Mouse (Mus musculus): ENCODE results near the gene Actr3b. TPM values are rescaled to one million over a fixed set of nuclear protein-coding genes. Genes with fewer than 3 reads are reported as not detected.

The Actr3b gene
- polyA plus RNA-seq, 1 experiment from 2014 or later: 5.8 TPM

- 73% methylated on average over 4 of the region's 4 CpGs for WGBS
- DNase-seq (ENCODE audit: low spot score): no peak
Observed at GRCm38 (mm10) chr5:25801744-25802143, 41.9 kb downstream of the Actr3b start.

GRCm38 (mm10) chr5:25804569-25804968 is 44.8 kb downstream of the Actr3b start:
- Histone ChIP-seq H3K27me3 (replicated peaks; ENCODE audit: low read depth, poor library complexity, severe bottlenecking) (no peaks in the 10 kb centered on the region), H3K27ac (replicated peaks) (no peak overlapping the region), H3K36me3 (replicated peaks) (no peaks in the 10 kb centered on the region), H3K4me3 (no peak overlapping the region), H3K9me3 (no peaks in the 10 kb centered on the region), H3K4me1 (no peaks in the 10 kb centered on the region)
- no peak for DNase-seq (ENCODE audit: low spot score)
- WGBS: 86% methylated on average over 5 of the region's 5 CpGs

More at GRCm38 (mm10) chr5:25801744-25802143, 41.9 kb downstream of the Actr3b start:
- Histone ChIP-seq H3K36me3 (replicated peaks) (no peaks in the 10 kb centered on the region), H3K27me3 (replicated peaks; ENCODE audit: low read depth, poor library complexity, severe bottlenecking) (no peaks in the 10 kb centered on the region), H3K4me1 (peaks cover 4% of the 10 kb centered on the region; the same call in 1 of the 2 replicates), H3K4me3 (no peak overlapping the region), H3K9me3 (no peaks in the 10 kb centered on the region), H3K27ac (replicated peaks) (no peak overlapping the region)

- H3K4me3 ChIP-seq: no peak overlapping the region
- no peaks in the 10 kb centered on the region for H3K36me3 ChIP-seq (replicated peaks)
- no peaks in the 10 kb centered on the region for H3K4me1 ChIP-seq
- H3K9me3 ChIP-seq: no peaks in the 10 kb centered on the region
- H3K27me3 ChIP-seq (replicated peaks; ENCODE audit: low read depth, poor library complexity, severe bottlenecking): no peaks in the 10 kb centered on the region
- DNase-seq (ENCODE audit: low spot score): no peak
- 55% methylated on average over 6 of the region's 6 CpGs for WGBS
- H3K27ac ChIP-seq (replicated peaks): no peak overlapping the region
Observed at GRCm38 (mm10) chr5:25812922-25813321, 53.1 kb downstream of the Actr3b start.

GRCm38 (mm10) chr5:25829308-25830094 is 69.7 kb downstream of the Actr3b start:
- H3K9me3 ChIP-seq: no peaks in the 10 kb centered on the region
- no peak overlapping the region for H3K27ac ChIP-seq (replicated peaks)
- H3K4me3 ChIP-seq: no peak overlapping the region
- 67% methylated on average over 16 of the region's 16 CpGs for WGBS
- no peak for DNase-seq (ENCODE audit: low spot score)
- H3K27me3 ChIP-seq (replicated peaks; ENCODE audit: low read depth, poor library complexity, severe bottlenecking): no peaks in the 10 kb centered on the region
- H3K4me1 ChIP-seq: no peaks in the 10 kb centered on the region
- H3K36me3 ChIP-seq (replicated peaks): no peaks in the 10 kb centered on the region

GRCm38 (mm10) chr5:25830802-25831201 is 71.0 kb downstream of the Actr3b start:
- no peaks in the 10 kb centered on the region for H3K9me3 ChIP-seq
- H3K4me3 ChIP-seq: no peak overlapping the region
- H3K27me3 ChIP-seq (replicated peaks; ENCODE audit: low read depth, poor library complexity, severe bottlenecking): no peaks in the 10 kb centered on the region
- no peak for DNase-seq (ENCODE audit: low spot score)
- no peaks in the 10 kb centered on the region for H3K4me1 ChIP-seq
- no peaks in the 10 kb centered on the region for H3K36me3 ChIP-seq (replicated peaks)
- 82% methylated on average over 3 of the region's 3 CpGs for WGBS
- no peak overlapping the region for H3K27ac ChIP-seq (replicated peaks)

GRCm38 (mm10) chr5:25831624-25832023 is 71.8 kb downstream of the Actr3b start:
- Histone ChIP-seq H3K27ac (replicated peaks) (no peak overlapping the region), H3K4me3 (no peak overlapping the region), H3K4me1 (no peaks in the 10 kb centered on the region), H3K9me3 (no peaks in the 10 kb centered on the region), H3K27me3 (replicated peaks; ENCODE audit: low read depth, poor library complexity, severe bottlenecking) (no peaks in the 10 kb centered on the region), H3K36me3 (replicated peaks) (no peaks in the 10 kb centered on the region)
- 75% methylated on average over 5 of the region's 5 CpGs for WGBS
- DNase-seq (ENCODE audit: low spot score): peak; percentile 57

GRCm38 (mm10) chr5:25839400-25839799 is 79.6 kb downstream of the Actr3b start:
- 36% methylated on average over 4 of the region's 4 CpGs for WGBS

GRCm38 (mm10) chr5:25846558-25846957 is 86.8 kb downstream of the Actr3b start:
- Histone ChIP-seq H3K4me1 (no peaks in the 10 kb centered on the region), H3K4me3 (no peak overlapping the region), H3K36me3 (replicated peaks) (no peaks in the 10 kb centered on the region), H3K27me3 (replicated peaks; ENCODE audit: low read depth, poor library complexity, severe bottlenecking) (no peaks in the 10 kb centered on the region), H3K9me3 (no peaks in the 10 kb centered on the region), H3K27ac (replicated peaks) (no peak overlapping the region)
- DNase-seq (ENCODE audit: low spot score): no peak
- 88% methylated on average over 6 of the region's 6 CpGs for WGBS

More at GRCm38 (mm10) chr5:25839400-25839799, 79.6 kb downstream of the Actr3b start:
- Histone ChIP-seq H3K4me3 (no peak overlapping the region), H3K4me1 (no peaks in the 10 kb centered on the region), H3K36me3 (replicated peaks) (no peaks in the 10 kb centered on the region), H3K9me3 (no peaks in the 10 kb centered on the region), H3K27ac (replicated peaks) (no peak overlapping the region), H3K27me3 (replicated peaks; ENCODE audit: low read depth, poor library complexity, severe bottlenecking) (no peaks in the 10 kb centered on the region)
- peak; percentile 54 for DNase-seq (ENCODE audit: low spot score)

GRCm38 (mm10) chr5:25847154-25847553 is 87.4 kb downstream of the Actr3b start:
- DNase-seq (ENCODE audit: low spot score): no peak
- Histone ChIP-seq H3K27me3 (replicated peaks; ENCODE audit: low read depth, poor library complexity, severe bottlenecking) (no peaks in the 10 kb centered on the region), H3K9me3 (no peaks in the 10 kb centered on the region), H3K4me1 (no peaks in the 10 kb centered on the region), H3K36me3 (replicated peaks) (no peaks in the 10 kb centered on the region), H3K4me3 (no peak overlapping the region), H3K27ac (replicated peaks) (no peak overlapping the region)
- 90% methylated on average over 7 of the region's 7 CpGs for WGBS

GRCm38 (mm10) chr5:25848058-25848457 is 88.3 kb downstream of the Actr3b start:
- WGBS: 49% methylated on average over 9 of the region's 9 CpGs
- H3K4me1 ChIP-seq: no peaks in the 10 kb centered on the region
- H3K27me3 ChIP-seq (replicated peaks; ENCODE audit: low read depth, poor library complexity, severe bottlenecking): no peaks in the 10 kb centered on the region
- H3K27ac ChIP-seq (replicated peaks): no peak overlapping the region
- H3K4me3 ChIP-seq: no peak overlapping the region
- no peaks in the 10 kb centered on the region for H3K36me3 ChIP-seq (replicated peaks)
- DNase-seq (ENCODE audit: low spot score): peak; percentile 68
- no peaks in the 10 kb centered on the region for H3K9me3 ChIP-seq

GRCm38 (mm10) chr5:25866201-25866600 is 106.4 kb downstream of the Actr3b start:
- Histone ChIP-seq H3K9me3 (peaks cover 4% of the 10 kb centered on the region), H3K27ac (replicated peaks) (no peak overlapping the region), H3K4me3 (no peak overlapping the region), H3K4me1 (no peaks in the 10 kb centered on the region), H3K36me3 (replicated peaks) (no peaks in the 10 kb centered on the region), H3K27me3 (replicated peaks; ENCODE audit: low read depth, poor library complexity, severe bottlenecking) (no peaks in the 10 kb centered on the region)
- no peak for DNase-seq (ENCODE audit: low spot score)
- WGBS: 84% methylated on average over 3 of the region's 3 CpGs

- DNase-seq (ENCODE audit: low spot score): no peak
- WGBS: 82% methylated on average over 8 of the region's 8 CpGs
- no peak overlapping the region for H3K27ac ChIP-seq (replicated peaks)
Observed at GRCm38 (mm10) chr5:25869880-25870279, 110.1 kb downstream of the Actr3b start.

GRCm38 (mm10) chr5:25870632-25871031 is 110.8 kb downstream of the Actr3b start:
- DNase-seq (ENCODE audit: low spot score): no peak

More at GRCm38 (mm10) chr5:25869880-25870279, 110.1 kb downstream of the Actr3b start:
- Histone ChIP-seq H3K4me3 (no peak overlapping the region), H3K36me3 (replicated peaks) (no peaks in the 10 kb centered on the region), H3K4me1 (no peaks in the 10 kb centered on the region), H3K27me3 (replicated peaks; ENCODE audit: low read depth, poor library complexity, severe bottlenecking) (no peaks in the 10 kb centered on the region), H3K9me3 (peaks cover 4% of the 10 kb centered on the region)

More at GRCm38 (mm10) chr5:25870632-25871031, 110.8 kb downstream of the Actr3b start:
- Histone ChIP-seq H3K9me3 (peaks cover 4% of the 10 kb centered on the region), H3K27me3 (replicated peaks; ENCODE audit: low read depth, poor library complexity, severe bottlenecking) (no peaks in the 10 kb centered on the region), H3K4me3 (no peak overlapping the region), H3K27ac (replicated peaks) (no peak overlapping the region), H3K4me1 (no peaks in the 10 kb centered on the region), H3K36me3 (replicated peaks) (no peaks in the 10 kb centered on the region)
- WGBS: 58% methylated on average over 3 of the region's 3 CpGs
